Mouse (Mus musculus): Measurements from ENCODE around the gene 2010111I01Rik. TPM values are rescaled to one million over a fixed set of nuclear protein-coding genes. Genes with fewer than 3 reads are reported as not detected.

Gene 2010111I01Rik
- total RNA-seq, 1 experiment: 58.3 TPM

DNA sequence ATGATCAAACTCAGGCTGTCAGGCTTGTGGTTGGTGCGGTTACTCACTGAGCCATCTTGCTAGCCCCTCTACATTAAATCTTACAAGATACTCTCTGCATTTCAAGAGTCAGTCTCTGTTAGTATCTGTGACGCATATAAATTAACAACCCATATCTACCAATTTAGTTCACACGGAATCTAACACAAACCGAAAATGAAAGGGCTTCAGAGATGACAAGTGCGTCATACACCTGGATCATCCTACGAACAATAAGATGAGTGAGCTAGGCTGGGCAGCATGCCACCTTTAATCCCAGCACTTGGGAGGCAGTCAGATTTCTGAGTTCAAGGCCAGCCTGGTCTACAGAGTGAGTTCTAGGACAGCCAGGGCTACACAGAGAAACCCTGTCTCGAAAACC lies 355.1 kb downstream of the 2010111I01Rik start:
- in situ Hi-C loops (cut with MboI; ENCODE audit: low sequenced_read_pairs in 2 of 2, unreplicated experiment in 2 of 2): loop anchor here (10.0 kb wide), 1 partner anchor 395 kb away; no protein-coding TSS in a partner anchor
- Histone ChIP-seq H3K36me3 (ENCODE audit: control insufficient read depth, insufficient read depth, low read length, poor library complexity, severe bottlenecking) (peaks cover 6% of the 10 kb centered on the region; the same call in 1 of the 2 replicates), H3K9me3 (ENCODE audit: control insufficient read depth, insufficient read depth, low read depth, low read length) (no peaks in the 10 kb centered on the region), H3K9ac (ENCODE audit: insufficient read depth, low read depth, low read length, poor library complexity, severe bottlenecking) (no peak overlapping the region), H3K4me3 (ENCODE audit: insufficient read depth in 1 of 2, low read depth in 1 of 2, low read length in 2 of 2, poor library complexity in 1 of 2, severe bottlenecking in 1 of 2) (no peak overlapping the region), H3K27ac (ENCODE audit: insufficient read depth, low read depth, low read length, poor library complexity, severe bottlenecking) (no peak overlapping the region), H3K4me1 (ENCODE audit: control insufficient read depth in 2 of 2, insufficient read depth in 2 of 2, low read length in 2 of 2, poor library complexity in 1 of 2) (peaks cover 4 to 9% of the 10 kb centered on the region in 2 experiments; a peak in 2 of 4 replicates)
- TF ChIP-seq MAFK (IDR thresholded peaks at IDR 0.05; ENCODE audit: insufficient read depth, low read depth, low read length) (no peak), CHD2 (IDR thresholded peaks at IDR 0.05; ENCODE audit: low read depth, low read length) (no peak), ZC3H11A (IDR thresholded peaks at IDR 0.05; ENCODE audit: borderline replicate concordance, low read depth, low read length) (no peak), ZNF384 (IDR thresholded peaks at IDR 0.05; ENCODE audit: low read depth, low read length) (no peak), HCFC1 (IDR thresholded peaks at IDR 0.05; ENCODE audit: borderline replicate concordance, insufficient read depth, low read length) (no peak)
- DNase-seq (ENCODE audit: low read depth, low spot score): no peak

DNA sequence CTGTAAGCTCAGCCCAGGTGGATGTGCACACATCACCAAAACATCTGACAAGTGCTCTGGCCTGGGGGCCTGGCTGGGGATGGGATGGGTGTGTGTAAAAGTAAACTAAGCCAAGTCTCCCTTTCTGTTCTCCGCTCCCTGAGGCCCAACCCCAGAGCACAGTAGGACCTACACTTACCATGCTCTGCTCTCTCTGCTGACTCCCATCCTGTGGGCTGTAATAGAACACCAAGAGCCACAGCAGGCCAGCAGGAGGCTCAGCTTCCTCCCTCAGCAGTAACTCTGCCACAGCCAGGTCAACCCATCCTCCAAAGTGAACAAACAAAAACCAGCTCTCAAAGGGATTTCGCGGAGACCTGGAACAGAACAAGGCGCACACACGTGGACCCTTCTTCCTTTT lies 357.0 kb downstream of the 2010111I01Rik start:
- no peak for DNase-seq (ENCODE audit: low read depth, low spot score)
- no peak overlapping the region for H3K4me3 ChIP-seq (ENCODE audit: insufficient read depth in 1 of 2, low read depth in 1 of 2, low read length in 2 of 2, poor library complexity in 1 of 2, severe bottlenecking in 1 of 2)
- no peak overlapping the region for H3K9ac ChIP-seq (ENCODE audit: insufficient read depth, low read depth, low read length, poor library complexity, severe bottlenecking)
- TF ChIP-seq ZNF384 (IDR thresholded peaks at IDR 0.05; ENCODE audit: low read depth, low read length) (no peak), MAFK (IDR thresholded peaks at IDR 0.05; ENCODE audit: insufficient read depth, low read depth, low read length) (no peak), HCFC1 (IDR thresholded peaks at IDR 0.05; ENCODE audit: borderline replicate concordance, insufficient read depth, low read length) (no peak), ZC3H11A (IDR thresholded peaks at IDR 0.05; ENCODE audit: borderline replicate concordance, low read depth, low read length) (no peak), CHD2 (IDR thresholded peaks at IDR 0.05; ENCODE audit: low read depth, low read length) (no peak)
- peaks cover 4% of the 10 kb centered on the region; the same call in 1 of the 2 replicates for H3K36me3 ChIP-seq (ENCODE audit: control insufficient read depth, insufficient read depth, low read length, poor library complexity, severe bottlenecking)
- no peaks in the 10 kb centered on the region for H3K9me3 ChIP-seq (ENCODE audit: control insufficient read depth, insufficient read depth, low read depth, low read length)
- H3K27ac ChIP-seq (ENCODE audit: insufficient read depth, low read depth, low read length, poor library complexity, severe bottlenecking): no peak overlapping the region
- in situ Hi-C loops (cut with MboI; ENCODE audit: low sequenced_read_pairs in 2 of 2, unreplicated experiment in 2 of 2): loop anchor here (10.0 kb wide), 1 partner anchor 397 kb away; no protein-coding TSS in a partner anchor
- peaks cover 4 to 9% of the 10 kb centered on the region in 2 experiments; a peak in 2 of 4 replicates for H3K4me1 ChIP-seq (ENCODE audit: control insufficient read depth in 2 of 2, insufficient read depth in 2 of 2, low read length in 2 of 2, poor library complexity in 1 of 2)

DNA sequence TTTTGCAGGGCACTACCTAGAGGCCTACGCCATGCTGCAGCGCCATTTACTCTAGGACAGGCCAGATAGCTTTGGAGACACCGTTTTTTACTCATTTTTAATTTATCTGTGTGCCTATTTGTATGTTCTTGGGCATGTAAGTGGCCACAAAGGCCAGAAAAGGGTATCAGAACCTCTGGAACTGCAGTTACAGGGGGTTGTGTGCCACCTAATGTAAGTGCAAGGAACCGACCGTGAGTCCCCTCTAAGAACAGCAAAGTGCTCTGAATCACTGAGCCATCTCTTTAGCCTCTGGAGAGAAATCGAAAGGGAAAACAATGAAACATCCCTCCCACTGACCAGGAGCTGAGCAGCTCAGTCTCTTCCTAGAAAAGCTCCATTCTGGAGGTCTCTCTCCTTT lies 358.1 kb downstream of the 2010111I01Rik start:
- in situ Hi-C loops (cut with MboI; ENCODE audit: low sequenced_read_pairs in 2 of 2, unreplicated experiment in 2 of 2): loop anchor here (10.0 kb wide), 1 partner anchor 398 kb away; no protein-coding TSS in a partner anchor
- H3K36me3 ChIP-seq (ENCODE audit: control insufficient read depth, insufficient read depth, low read length, poor library complexity, severe bottlenecking): no peaks in the 10 kb centered on the region
- H3K4me3 ChIP-seq (ENCODE audit: insufficient read depth in 1 of 2, low read depth in 1 of 2, low read length in 2 of 2, poor library complexity in 1 of 2, severe bottlenecking in 1 of 2): no peak overlapping the region
- H3K9me3 ChIP-seq (ENCODE audit: control insufficient read depth, insufficient read depth, low read depth, low read length): no peaks in the 10 kb centered on the region
- TF ChIP-seq ZC3H11A (IDR thresholded peaks at IDR 0.05; ENCODE audit: borderline replicate concordance, low read depth, low read length) (no peak), HCFC1 (IDR thresholded peaks at IDR 0.05; ENCODE audit: borderline replicate concordance, insufficient read depth, low read length) (no peak), CHD2 (IDR thresholded peaks at IDR 0.05; ENCODE audit: low read depth, low read length) (no peak), MAFK (IDR thresholded peaks at IDR 0.05; ENCODE audit: insufficient read depth, low read depth, low read length) (no peak), ZNF384 (IDR thresholded peaks at IDR 0.05; ENCODE audit: low read depth, low read length) (no peak)
- H3K27ac ChIP-seq (ENCODE audit: insufficient read depth, low read depth, low read length, poor library complexity, severe bottlenecking): no peak overlapping the region
- peaks cover 4 to 9% of the 10 kb centered on the region in 2 experiments; a peak in 2 of 4 replicates for H3K4me1 ChIP-seq (ENCODE audit: control insufficient read depth in 2 of 2, insufficient read depth in 2 of 2, low read length in 2 of 2, poor library complexity in 1 of 2)
- DNase-seq (ENCODE audit: low read depth, low spot score): no peak
- H3K9ac ChIP-seq (ENCODE audit: insufficient read depth, low read depth, low read length, poor library complexity, severe bottlenecking): no peak overlapping the region

DNA sequence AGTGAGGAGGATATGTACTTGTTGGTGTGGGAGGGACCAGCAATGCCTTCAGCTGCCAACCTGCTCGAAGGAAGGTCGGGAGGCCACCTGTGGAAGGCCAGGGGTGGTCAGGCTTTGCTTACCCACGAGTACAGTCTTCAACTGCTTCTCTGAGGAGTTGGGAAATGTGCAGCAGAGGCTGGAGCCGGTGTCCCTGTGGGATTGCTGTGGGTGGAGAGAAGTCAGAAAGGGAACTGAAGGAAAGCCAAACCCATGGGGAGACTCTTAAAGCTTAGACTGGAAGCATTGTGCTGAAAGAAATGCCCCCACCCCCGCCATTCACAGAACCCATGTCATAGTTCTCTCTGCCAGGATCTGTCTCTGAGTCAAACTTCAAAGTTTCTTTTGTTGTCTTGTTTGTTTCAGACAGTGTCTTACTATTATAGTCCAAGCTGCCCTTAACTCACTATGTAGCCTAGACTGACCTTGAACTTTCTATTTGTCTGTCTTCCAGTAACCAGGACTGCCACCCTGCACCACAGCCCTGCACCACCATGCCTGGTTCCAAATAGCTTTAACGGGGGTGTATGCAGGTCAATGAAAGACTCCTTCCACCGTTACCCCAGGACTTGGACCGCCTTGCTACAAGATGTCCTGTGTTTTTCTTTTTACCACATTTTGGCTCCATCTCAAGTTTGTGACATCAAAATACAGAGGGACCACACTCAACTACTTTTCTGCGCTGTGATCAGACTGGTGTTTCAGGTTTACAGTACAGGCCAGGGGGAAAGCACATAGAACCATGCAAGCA lies 358.8 kb downstream of the 2010111I01Rik start:
- H3K4me1 ChIP-seq (ENCODE audit: control insufficient read depth in 2 of 2, insufficient read depth in 2 of 2, low read length in 2 of 2, poor library complexity in 1 of 2): peaks cover 4 to 9% of the 10 kb centered on the region in 2 experiments; a peak in 2 of 4 replicates
- no peak overlapping the region for H3K9ac ChIP-seq (ENCODE audit: insufficient read depth, low read depth, low read length, poor library complexity, severe bottlenecking)
- in situ Hi-C loops (cut with MboI; ENCODE audit: low sequenced_read_pairs in 2 of 2, unreplicated experiment in 2 of 2): loop anchor here (10.0 kb wide), 1 partner anchor 399 kb away; no protein-coding TSS in a partner anchor
- H3K4me3 ChIP-seq (ENCODE audit: insufficient read depth in 1 of 2, low read depth in 1 of 2, low read length in 2 of 2, poor library complexity in 1 of 2, severe bottlenecking in 1 of 2): no peak overlapping the region
- no peak for TF ChIP-seq ZC3H11A (IDR thresholded peaks at IDR 0.05; ENCODE audit: borderline replicate concordance, low read depth, low read length)
- no peak for TF ChIP-seq ZNF384 (IDR thresholded peaks at IDR 0.05; ENCODE audit: low read depth, low read length)
- TF ChIP-seq MAFK (IDR thresholded peaks at IDR 0.05; ENCODE audit: insufficient read depth, low read depth, low read length): no peak
- no peak for TF ChIP-seq HCFC1 (IDR thresholded peaks at IDR 0.05; ENCODE audit: borderline replicate concordance, insufficient read depth, low read length)
- no peak for TF ChIP-seq CHD2 (IDR thresholded peaks at IDR 0.05; ENCODE audit: low read depth, low read length)
- H3K9me3 ChIP-seq (ENCODE audit: control insufficient read depth, insufficient read depth, low read depth, low read length): no peaks in the 10 kb centered on the region
- H3K27ac ChIP-seq (ENCODE audit: insufficient read depth, low read depth, low read length, poor library complexity, severe bottlenecking): no peak overlapping the region
- no peaks in the 10 kb centered on the region for H3K36me3 ChIP-seq (ENCODE audit: control insufficient read depth, insufficient read depth, low read length, poor library complexity, severe bottlenecking)
- no peak for DNase-seq (ENCODE audit: low read depth, low spot score)
